ENCODE assay signal across 1 mouse cellular context in the genomic region with DNA sequence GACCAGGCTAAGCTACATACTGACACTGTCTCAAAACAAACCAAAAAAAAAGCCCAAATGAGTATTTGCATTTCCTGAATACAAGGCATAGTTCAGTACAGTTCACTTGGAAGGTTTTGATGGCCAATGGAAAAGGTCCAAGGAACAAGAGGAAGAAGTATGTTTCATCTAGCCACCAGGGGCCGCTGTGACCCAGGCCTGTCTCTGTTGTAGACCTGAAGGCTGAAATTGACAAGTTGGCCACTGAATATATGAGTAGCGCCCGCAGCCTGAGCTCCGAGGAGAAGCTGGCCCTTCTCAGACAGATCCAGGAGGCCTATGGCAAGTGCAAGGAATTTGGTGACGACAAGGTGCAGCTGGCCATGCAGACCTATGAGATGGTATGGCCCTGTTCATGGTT.
TF ChIP-seq lines count a peak whose summit lies in the region.

No protein-coding gene starts in this region.

TF ChIP-seq in MEL, 35 proteins besides CTCF, POLR2A, EP300 and RAD21 (continued from another document):
- TF ChIP-seq ZMIZ1 (IDR thresholded peaks at IDR 0.05; ENCODE audit: low read depth, low read length) (no peak), ZC3H11A (IDR thresholded peaks at IDR 0.05; ENCODE audit: low read depth, low read length) (peak; percentile 42; the same call in 1 of the 2 replicates), GABPA (IDR thresholded peaks at IDR 0.05; ENCODE audit: low read depth, low read length) (no peak)
